Mouse (Mus musculus) right cerebral cortex, adult 18-20 months (tissue): ENCODE measurements around the gene Usp24.
"Not testable (repeated sequence)": the region's sequence is repeated elsewhere in the genome, so short reads cannot be mapped to it uniquely, and the experiment has no call there.

Experiments used
- DNase-seq: peaks from one replicate; pipeline ENCODE4 v3.0.0; 2022; ENCODE audit warnings: mixed read lengths

The Usp24 gene

GRCm38 (mm10) chr4:106322846-106323245, 6.8 kb downstream of the Usp24 start:
- DNase-seq: no peak

DNA sequence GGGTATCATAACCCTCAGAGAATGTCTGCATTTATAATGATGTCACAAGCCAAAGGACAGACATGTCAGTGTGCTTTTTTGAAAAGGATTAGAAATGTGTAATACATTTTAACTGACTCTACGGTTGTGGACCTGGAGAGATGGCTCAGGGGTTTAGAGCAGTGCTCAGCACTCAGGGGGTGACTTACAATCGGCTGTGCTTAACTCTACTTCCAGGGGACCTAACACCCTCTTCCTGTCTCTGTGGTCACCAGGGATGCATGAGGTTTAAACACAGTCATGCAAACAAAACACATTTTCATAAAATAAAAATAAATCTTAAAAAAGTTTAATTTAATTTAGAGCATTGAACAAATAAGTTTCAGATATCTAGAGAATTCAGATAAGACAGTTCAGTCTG, 7.3 kb downstream of the Usp24 start:
- no peak for DNase-seq

DNA sequence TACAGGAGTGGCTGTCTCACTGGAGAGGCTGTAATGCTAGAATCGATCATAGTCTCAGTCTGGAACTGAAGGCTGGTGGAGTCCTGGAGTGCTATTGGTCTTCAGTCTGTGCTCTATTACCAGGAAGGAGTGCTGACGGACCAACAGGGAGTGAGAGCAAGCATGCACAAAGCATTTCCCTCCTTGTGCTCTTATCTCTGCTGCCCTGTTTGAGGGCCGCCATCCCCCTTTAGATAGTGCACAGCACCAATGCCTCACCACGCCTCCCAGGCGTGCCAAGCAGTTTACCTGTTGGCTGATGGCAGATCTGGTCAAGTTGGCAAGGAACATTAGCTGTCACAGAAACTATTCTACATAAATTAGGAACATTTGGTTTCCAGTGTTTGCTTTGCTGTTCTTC, 11.4 kb downstream of the Usp24 start:
- DNase-seq: no peak

- no peak for DNase-seq
Observed at GRCm38 (mm10) chr4:106328704-106329103, 12.7 kb downstream of the Usp24 start.

- not testable (repeated sequence) for DNase-seq
Observed at GRCm38 (mm10) chr4:106329171-106329570, 13.2 kb downstream of the Usp24 start.

DNA sequence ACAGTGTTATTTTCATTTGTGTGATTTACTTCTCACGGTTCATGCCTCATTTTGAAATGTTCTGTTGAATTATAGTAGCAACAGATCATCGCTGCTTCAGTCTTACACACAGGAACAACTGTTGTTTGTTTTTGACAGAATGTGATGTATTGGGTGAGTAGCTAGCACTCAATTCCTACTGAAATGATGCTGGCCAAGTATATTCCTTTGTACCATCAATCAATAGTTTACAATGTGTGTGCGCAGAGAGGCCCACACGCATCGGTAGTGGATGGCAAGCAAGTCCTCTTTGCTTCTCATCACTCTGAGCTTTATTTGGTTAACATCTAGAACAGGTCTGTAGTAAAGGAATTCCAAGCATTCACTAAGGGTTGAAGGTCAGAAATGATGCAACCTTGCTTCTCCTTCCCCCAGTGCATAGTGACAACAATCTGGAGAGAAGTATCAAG, 14.4 kb downstream of the Usp24 start:
- DNase-seq: no peak

DNA sequence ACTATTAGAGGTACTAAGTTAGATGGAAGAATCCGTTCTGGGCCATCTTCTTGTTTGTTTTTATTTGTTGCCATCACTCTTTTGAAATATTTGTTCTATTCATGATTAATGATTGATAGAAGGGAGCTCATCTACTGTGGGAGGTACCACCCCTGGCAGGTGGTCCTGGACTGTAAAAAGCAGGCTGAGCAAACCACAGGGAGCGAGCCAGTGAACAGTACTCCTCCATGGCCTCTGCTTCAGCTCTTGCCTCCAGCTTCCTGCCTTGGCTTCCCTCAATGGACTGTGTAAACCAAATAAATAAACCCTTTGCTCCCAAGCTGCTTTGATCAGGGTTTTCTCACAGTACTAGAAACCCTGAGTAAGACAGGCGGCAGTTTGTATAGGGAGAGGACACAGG, 17.1 kb downstream of the Usp24 start:
- DNase-seq: no peak

GRCm38 (mm10) chr4:106333584-106333983, 17.6 kb downstream of the Usp24 start:
- no peak for DNase-seq

DNA sequence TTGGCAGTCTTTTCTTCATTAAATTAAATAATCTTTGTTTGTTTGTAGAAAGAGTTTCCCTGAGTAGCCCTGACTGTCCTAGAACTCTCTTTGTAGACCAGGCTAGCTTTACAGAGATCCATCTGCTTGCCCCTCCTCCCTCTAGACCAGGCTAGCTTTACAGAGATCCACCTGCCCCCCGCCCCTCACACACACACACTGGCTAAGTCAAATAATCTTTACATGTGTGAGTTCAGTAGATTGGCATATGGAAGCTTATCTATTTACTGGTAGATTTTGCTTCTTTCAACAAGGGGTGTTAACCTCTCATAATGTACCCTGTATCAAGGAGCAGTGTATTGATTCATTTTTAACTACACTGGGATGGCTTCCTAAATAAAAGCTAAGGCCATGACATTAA, 19.8 kb downstream of the Usp24 start:
- no peak for DNase-seq

DNA sequence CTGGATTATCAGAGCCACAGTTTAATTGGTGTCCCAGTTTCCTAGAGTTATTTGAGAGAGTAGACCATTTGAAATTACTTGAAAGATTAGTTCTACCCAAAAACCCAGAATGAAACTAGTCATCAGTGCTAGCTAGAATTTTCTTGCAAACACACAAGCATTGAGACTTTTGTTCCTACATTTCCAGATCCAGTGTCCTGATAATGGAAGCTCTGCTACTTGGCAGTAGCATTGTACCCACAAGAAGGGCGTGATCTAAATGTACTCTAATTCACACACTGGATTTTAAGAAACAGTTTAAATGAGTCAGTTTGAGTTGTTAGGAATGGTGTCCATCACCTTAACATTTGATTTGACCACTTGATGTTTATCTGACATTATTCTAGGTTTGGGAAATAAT, 31.7 kb downstream of the Usp24 start:
- no peak for DNase-seq

- DNase-seq: not testable (repeated sequence)
Observed at GRCm38 (mm10) chr4:106355025-106355424, 39.0 kb downstream of the Usp24 start.

- no peak for DNase-seq
Observed at GRCm38 (mm10) chr4:106370013-106370412, 54.0 kb downstream of the Usp24 start.

DNA sequence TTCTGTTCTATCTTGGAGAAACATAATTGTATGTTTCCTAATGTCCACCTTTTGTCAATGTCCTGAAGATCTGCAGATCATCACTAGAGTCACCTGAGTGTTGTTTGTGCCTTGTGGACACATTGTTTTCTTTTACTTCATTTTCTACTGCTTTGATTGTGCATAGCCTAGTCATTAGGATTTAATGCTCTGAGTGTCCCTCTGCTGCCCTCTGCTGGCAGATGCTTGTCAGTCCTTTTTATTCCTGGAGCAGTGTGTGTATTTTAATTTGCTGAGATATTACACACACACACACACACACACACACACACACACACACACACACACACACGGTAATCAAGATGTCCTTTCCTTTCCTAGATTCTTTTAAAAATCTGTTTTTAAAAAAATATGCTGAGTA, 59.8 kb downstream of the Usp24 start:
- DNase-seq: peak; percentile 81

GRCm38 (mm10) chr4:106378839-106379572, 63.0 kb downstream of the Usp24 start:
- DNase-seq: no peak

DNA sequence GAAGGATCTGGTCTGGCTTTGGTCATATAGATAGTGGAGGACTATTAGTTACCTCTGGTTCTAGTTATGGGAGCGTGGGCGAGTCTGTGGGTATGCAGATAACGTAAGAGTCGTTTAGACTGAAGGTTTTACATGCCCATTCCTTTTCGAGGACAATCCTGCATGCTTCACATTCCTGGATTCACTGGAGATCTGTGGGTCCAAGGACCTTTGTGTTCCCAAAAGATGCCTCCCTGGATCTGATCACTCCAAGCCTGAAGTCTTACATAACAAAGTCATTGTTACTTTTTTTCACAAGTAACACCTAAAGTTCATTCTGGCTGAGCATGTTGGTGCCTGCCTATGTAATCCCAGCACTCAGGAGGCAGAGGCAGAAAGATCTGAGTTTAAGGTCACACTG, 65.1 kb downstream of the Usp24 start:
- no peak for DNase-seq

GRCm38 (mm10) chr4:106389908-106390307, 73.9 kb downstream of the Usp24 start:
- peak; percentile 23 for DNase-seq

DNA sequence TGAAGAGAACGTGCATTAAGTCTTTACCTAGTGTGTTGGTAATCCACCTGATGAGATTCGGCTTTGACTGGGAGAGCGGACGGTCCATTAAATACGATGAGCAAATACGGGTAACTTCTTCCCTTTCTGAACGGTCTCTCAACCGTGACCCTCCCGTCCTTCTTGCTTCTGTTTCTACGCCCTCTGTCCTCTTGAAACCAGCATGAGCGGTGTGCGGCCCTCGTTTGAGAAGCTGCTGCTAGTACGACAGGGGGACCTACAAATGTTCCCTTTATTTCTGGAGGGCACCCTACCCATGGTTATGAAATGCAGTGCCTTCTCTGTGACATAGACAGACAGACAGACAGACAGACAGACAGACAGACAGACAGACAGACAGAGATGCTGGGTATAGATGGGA, 93.6 kb downstream of the Usp24 start:
- DNase-seq: no peak

GRCm38 (mm10) chr4:106419256-106419655, 103.2 kb downstream of the Usp24 start:
- no peak for DNase-seq

- DNase-seq: no peak
Observed at GRCm38 (mm10) chr4:106419791-106420190, 103.8 kb downstream of the Usp24 start.

DNA sequence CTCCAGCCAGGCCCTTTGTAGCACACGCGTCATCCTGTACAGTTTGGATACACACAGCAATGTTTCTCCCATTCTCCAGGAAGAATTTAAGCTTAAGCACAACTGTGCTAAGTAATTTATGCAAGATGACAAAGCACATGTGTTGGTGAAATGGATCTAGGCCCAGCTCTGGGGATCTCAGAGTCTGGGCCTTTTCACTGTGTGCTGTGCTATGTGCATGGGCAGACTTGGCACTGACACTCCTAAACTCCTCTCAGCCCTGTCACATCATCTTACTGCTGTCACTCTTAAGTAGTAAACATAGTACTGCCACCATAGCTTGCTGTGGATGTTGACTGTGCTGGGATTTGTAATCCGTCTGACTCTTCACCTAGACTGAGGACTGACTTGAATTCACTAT, 106.6 kb downstream of the Usp24 start:
- DNase-seq: no peak

DNA sequence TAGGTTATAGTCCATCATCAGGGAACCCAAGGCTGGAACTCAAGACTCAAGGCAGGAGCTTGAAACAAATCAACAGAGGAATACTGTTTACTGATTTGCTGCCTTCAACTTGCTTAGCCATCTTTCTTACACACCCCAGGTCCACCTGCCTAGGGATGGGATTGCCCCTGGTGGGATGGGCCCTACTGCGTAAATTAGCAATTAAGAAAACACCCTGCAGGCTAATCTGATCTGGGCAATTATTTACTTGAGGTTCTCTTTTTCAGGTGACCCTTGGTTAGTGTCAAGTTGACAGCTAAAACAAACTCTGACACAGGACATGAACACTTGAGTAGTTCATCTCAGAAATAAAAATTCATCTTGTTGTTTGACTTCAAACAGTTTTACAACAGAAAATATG, 108.5 kb downstream of the Usp24 start:
- DNase-seq: no peak

DNA sequence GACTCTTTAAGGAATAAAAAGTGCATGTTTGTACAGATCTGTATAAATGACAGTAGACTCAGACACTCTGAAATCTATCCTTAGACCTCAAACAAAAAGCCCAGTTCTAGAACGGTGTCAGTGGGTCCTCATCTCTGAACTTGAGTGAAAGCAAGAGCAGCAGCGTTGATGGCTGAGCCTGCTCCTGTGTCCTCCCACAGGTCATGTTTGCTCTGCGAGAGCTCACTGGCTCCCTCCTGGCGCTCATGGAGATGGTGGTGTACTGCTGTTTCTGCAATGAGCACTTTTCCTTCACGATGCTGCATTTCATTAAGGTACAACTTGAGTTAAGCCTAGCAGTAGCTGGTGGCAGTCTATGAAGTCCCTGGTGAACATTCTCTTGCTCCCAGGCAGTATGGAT, 110.3 kb downstream of the Usp24 start:
- DNase-seq: no peak

GRCm38 (mm10) chr4:106428616-106429015, 112.6 kb downstream of the Usp24 start:
- no peak for DNase-seq

DNA sequence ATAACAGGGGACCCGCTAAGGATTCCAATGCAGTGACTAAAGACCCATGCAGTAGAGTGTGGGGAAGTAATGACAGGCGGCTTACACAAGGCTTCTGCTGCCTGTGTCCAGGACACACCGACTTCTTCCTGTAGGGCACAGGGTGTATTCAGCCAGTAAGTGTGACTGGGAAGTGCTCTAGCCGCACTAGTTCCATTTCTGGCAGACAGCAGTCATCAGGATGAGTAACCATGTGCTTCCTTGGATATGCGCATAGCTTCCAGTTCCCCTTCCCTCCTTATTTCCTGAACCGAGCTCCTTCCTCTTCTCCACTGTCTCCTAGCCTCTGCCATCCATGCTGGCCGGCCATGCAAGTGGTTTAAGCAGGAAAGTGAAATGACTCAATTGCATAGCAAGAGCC, 113.1 kb downstream of the Usp24 start:
- DNase-seq: no peak

DNA sequence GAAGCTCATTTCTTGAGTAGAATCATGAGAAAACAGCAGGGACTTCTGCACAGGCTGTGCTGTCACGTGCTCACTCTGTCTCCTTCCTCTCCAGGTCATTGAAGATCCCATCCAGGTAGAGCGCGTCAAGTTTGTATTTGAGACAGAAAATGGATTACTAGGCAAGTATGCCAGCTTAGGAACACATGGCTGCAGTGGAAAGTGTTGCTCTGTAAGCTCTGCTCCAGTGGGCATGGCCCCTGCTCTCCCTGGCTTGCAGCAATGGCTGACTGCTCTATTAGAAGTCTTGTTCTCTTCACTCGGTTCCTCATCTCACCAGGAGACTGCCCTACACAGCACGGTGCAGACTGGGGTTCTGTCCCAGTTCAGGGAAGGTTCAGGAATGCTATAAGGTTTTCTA, 114.4 kb downstream of the Usp24 start:
- no peak for DNase-seq
